Mouse (Mus musculus): ENCODE measurements around the gene Ccnb3. TPM values are rescaled to one million over a fixed set of nuclear protein-coding genes. Genes with fewer than 3 reads are reported as not detected.
"Not testable (repeated sequence)": the region's sequence is repeated elsewhere in the genome, so short reads cannot be mapped to it uniquely, and the experiment has no call there.

Gene Ccnb3
- total and polyA plus RNA-seq, 3 experiments, result not detected

GRCm38 (mm10) chrX:7057634-7058033 lies 16.2 kb upstream of the Ccnb3 start:
- no peak overlapping the region for H3K4me2 ChIP-seq (ENCODE audit: insufficient read depth, low read depth, poor library complexity, severe bottlenecking)
- H3K79me2 ChIP-seq (replicated peaks; ENCODE audit: control insufficient read depth, extremely low read depth, insufficient read depth, poor library complexity, severe bottlenecking), result no peaks in the 10 kb centered on the region
- H3K27ac ChIP-seq (ENCODE audit: insufficient read depth, low read depth), result no peak overlapping the region
- no peaks in the 10 kb centered on the region for H3K9me3 ChIP-seq (replicated peaks; ENCODE audit: low read length)
- TF ChIP-seq MXI1 (IDR thresholded peaks at IDR 0.05; ENCODE audit: low read depth, low read length), result no peak
- no peak for TF ChIP-seq POLR2AphosphoS2 (IDR thresholded peaks at IDR 0.05; ENCODE audit: low read depth, low read length)
- TF ChIP-seq CHD2 (IDR thresholded peaks at IDR 0.05; ENCODE audit: low read length), result no peak
- TF ChIP-seq SIN3A (IDR thresholded peaks at IDR 0.05; ENCODE audit: low read length), result no peak
- TF ChIP-seq MYC (IDR thresholded peaks at IDR 0.05; ENCODE audit: low read depth, low read length), result no peak
- TF ChIP-seq RCOR1 (conservative IDR thresholded peaks at IDR 0.05; ENCODE audit: low read depth, low read length), result no peak
- H3K4me3 ChIP-seq (replicated peaks in 1 of 3; ENCODE audit: low read depth in 2 of 3, low read length in 2 of 3, poor library complexity in 1 of 3), result no peak overlapping the region
- H3K4me1 ChIP-seq (ENCODE audit: control insufficient read depth in 1 of 2, insufficient read depth in 2 of 2), result no peaks in the 10 kb centered on the region
- H3K36me3 ChIP-seq (replicated peaks in 1 of 2; ENCODE audit: control insufficient read depth in 1 of 2, insufficient read depth in 1 of 2, low read length in 1 of 2), result no peaks in the 10 kb centered on the region
- in situ Hi-C loops (cut with MboI; ENCODE audit: low pct_ligation_motif_present, low pct_unique_long_range_greater_than_20kb, low sequenced_read_pairs) (no loop called here), dilution Hi-C loops (cut with MboI; ENCODE audit: extremely low pct_ligation_motif_present, extremely low pct_unique_long_range_greater_than_20kb, low sequenced_read_pairs) (no loop called here)
- no peak overlapping the region for H3K9ac ChIP-seq (ENCODE audit: insufficient read depth, low read depth)
- H3K27me3 ChIP-seq (replicated peaks), result no peaks in the 10 kb centered on the region
- no peak for DNase-seq (ENCODE audit: extremely low read depth)

- Histone ChIP-seq H3K9ac (ENCODE audit: insufficient read depth, low read depth) (no peak overlapping the region), H3K27me3 (replicated peaks) (no peaks in the 10 kb centered on the region), H3K79me2 (replicated peaks; ENCODE audit: control insufficient read depth, extremely low read depth, insufficient read depth, poor library complexity, severe bottlenecking) (no peaks in the 10 kb centered on the region), H3K9me3 (replicated peaks; ENCODE audit: low read length) (no peaks in the 10 kb centered on the region), H3K36me3 (replicated peaks in 1 of 2; ENCODE audit: control insufficient read depth in 1 of 2, insufficient read depth in 1 of 2, low read length in 1 of 2) (no peaks in the 10 kb centered on the region), H3K4me1 (ENCODE audit: control insufficient read depth in 1 of 2, insufficient read depth in 2 of 2) (no peaks in the 10 kb centered on the region), H3K27ac (ENCODE audit: insufficient read depth, low read depth) (no peak overlapping the region), H3K4me2 (ENCODE audit: insufficient read depth, low read depth, poor library complexity, severe bottlenecking) (no peak overlapping the region), H3K4me3 (replicated peaks in 1 of 3; ENCODE audit: low read depth in 2 of 3, low read length in 2 of 3, poor library complexity in 1 of 3) (no peak overlapping the region)
- TF ChIP-seq EP300 (IDR thresholded peaks at IDR 0.05; ENCODE audit: low read length) (no peak), UBTF (IDR thresholded peaks at IDR 0.05; ENCODE audit: low read depth, low read length) (no peak), RCOR1 (conservative IDR thresholded peaks at IDR 0.05; ENCODE audit: low read depth, low read length) (no peak), ELF1 (IDR thresholded peaks at IDR 0.05; ENCODE audit: low read depth, low read length) (no peak), POLR2A (IDR thresholded peaks at IDR 0.05; ENCODE audit: low read depth, low read length) (no peak)
- DNase-seq (ENCODE audit: extremely low read depth), result no peak
- dilution Hi-C loops (cut with MboI; ENCODE audit: extremely low pct_ligation_motif_present, extremely low pct_unique_long_range_greater_than_20kb, low sequenced_read_pairs), result no loop called here
- in situ Hi-C loops (cut with MboI; ENCODE audit: low pct_ligation_motif_present, low pct_unique_long_range_greater_than_20kb, low sequenced_read_pairs), result no loop called here
These were observed 15.6 kb upstream of the Ccnb3 start for GRCm38 (mm10) chrX:7057056-7057455.

GRCm38 (mm10) chrX:6983916-6984315 lies 57.5 kb downstream of the Ccnb3 start:
- in situ Hi-C loops (cut with MboI; ENCODE audit: low pct_ligation_motif_present, low pct_unique_long_range_greater_than_20kb, low sequenced_read_pairs); H3K4me2 ChIP-seq (ENCODE audit: insufficient read depth, low read depth, poor library complexity, severe bottlenecking); DNase-seq (ENCODE audit: extremely low read depth); H3K79me2 ChIP-seq (replicated peaks; ENCODE audit: control insufficient read depth, extremely low read depth, insufficient read depth, poor library complexity, severe bottlenecking); dilution Hi-C loops (cut with MboI; ENCODE audit: extremely low pct_ligation_motif_present, extremely low pct_unique_long_range_greater_than_20kb, low sequenced_read_pairs); H3K36me3 ChIP-seq (replicated peaks in 1 of 2; ENCODE audit: control insufficient read depth in 1 of 2, insufficient read depth in 1 of 2, low read length in 1 of 2); H3K27me3 ChIP-seq (replicated peaks); H3K27ac ChIP-seq (ENCODE audit: insufficient read depth, low read depth); H3K4me3 ChIP-seq (replicated peaks in 1 of 3; ENCODE audit: low read depth in 2 of 3, low read length in 2 of 3, poor library complexity in 1 of 3); H3K4me1 ChIP-seq (ENCODE audit: control insufficient read depth in 1 of 2, insufficient read depth in 2 of 2); H3K9ac ChIP-seq (ENCODE audit: insufficient read depth, low read depth); H3K9me3 ChIP-seq (replicated peaks; ENCODE audit: low read length): not testable (repeated sequence)

Measured in CH12.LX (cell line).